Mouse (Mus musculus) MEL (cell line): ENCODE measurements around the gene Tmbim4. TPM values are rescaled to one million over a fixed set of nuclear protein-coding genes. Genes with fewer than 3 reads are reported as not detected.
A peak's percentile ranks its signal among the peaks of the same experiment; 100 is the strongest.

ENCODE experiments used
- DNase-seq: peaks from one replicate; pipeline ENCODE4 v3.0.0; 2011; ENCODE audit warnings: low read depth, low spot score
- H3K27ac ChIP-seq: 2 replicates; pipeline ENCODE4 v1.5.1; 2012; ENCODE audit warnings: low read depth, mild to moderate bottlenecking, control low read depth, low read length, moderate library complexity; ENCODE audit not compliant: control insufficient read depth
- H3K27me3 ChIP-seq, 2 experiments: fragments of 150-350 bp in 1 of 2; sonication (generic) in 1 of 2; 2 replicates each; pipeline ENCODE4 v1.6.1; 2012; ENCODE audit warnings: low read length in 2 of 2, mild to moderate bottlenecking in 2 of 2, improper control_type of control experiment in 1 of 2, moderate library complexity in 1 of 2; ENCODE audit not compliant: insufficient read depth in 2 of 2, control insufficient read depth in 1 of 2
- H3K36me3 ChIP-seq, 2 experiments: 2 replicates each; pipeline ENCODE4 v1.6.1; 2012 to 2014; ENCODE audit warnings: low read length in 2 of 2, improper control_type of control experiment in 1 of 2, inconsistent platforms in 1 of 2, mild to moderate bottlenecking in 1 of 2; ENCODE audit not compliant: insufficient read depth in 2 of 2, control insufficient read depth in 1 of 2
- H3K4me1 ChIP-seq, 2 experiments: fragments of 150-350 bp in 1 of 2; sonication (generic) in 1 of 2; 2 replicates each; pipeline ENCODE4 v1.6.1; 2012; ENCODE audit warnings: low read length in 2 of 2, improper control_type of control experiment in 1 of 2, mild to moderate bottlenecking in 1 of 2; ENCODE audit not compliant: insufficient read depth in 2 of 2, control insufficient read depth in 1 of 2
- H3K4me3 ChIP-seq, 2 experiments: fragments of 150-350 bp in 1 of 2; sonication (generic) in 1 of 2; 2 replicates each; pipeline ENCODE4 v1.5.1; 2012; ENCODE audit warnings: low read depth in 2 of 2, low read length in 2 of 2, mild to moderate bottlenecking in 2 of 2, moderate library complexity in 2 of 2, control low read depth in 1 of 2, improper control_type of control experiment in 1 of 2; ENCODE audit not compliant: control insufficient read depth in 1 of 2, insufficient read depth in 1 of 2
- H3K79me2 ChIP-seq: 2 replicates; pipeline ENCODE4 v1.6.1; 2012; ENCODE audit warnings: mild to moderate bottlenecking, low read length, moderate library complexity; ENCODE audit not compliant: control insufficient read depth, poor library complexity, insufficient read depth
- H3K9ac ChIP-seq: 2 replicates; pipeline ENCODE4 v1.6.1; 2012; ENCODE audit warnings: low read depth, mild to moderate bottlenecking, control low read depth, low read length, moderate library complexity; ENCODE audit not compliant: control insufficient read depth, poor library complexity, severe bottlenecking
- H3K9me3 ChIP-seq: fragments of 150-350 bp; sonication (generic); replicated peaks from 2 replicates; pipeline ENCODE4 v1.6.1; 2012; ENCODE audit warnings: mild to moderate bottlenecking, low read length, improper control_type of control experiment, moderate library complexity; ENCODE audit not compliant: insufficient read depth
- CTCF ChIP-seq, 3 experiments: IDR thresholded peaks in 2 of 3; conservative IDR thresholded peaks in 1 of 3; 2 replicates each; pipeline ENCODE4 v1.5.1; 2011 to 2012; ENCODE audit warnings: low read length in 3 of 3, low read depth in 2 of 3, mild to moderate bottlenecking in 2 of 3, improper control_type of control experiment in 1 of 3, inconsistent platforms in 1 of 3, mixed read lengths in 1 of 3, moderate library complexity in 1 of 3; ENCODE audit not compliant: control insufficient read depth in 1 of 3, insufficient read depth in 1 of 3, poor library complexity in 1 of 3, severe bottlenecking in 1 of 3
- EP300 ChIP-seq, 2 experiments: IDR thresholded peaks; 2 replicates each; pipeline ENCODE4 v1.6.1; 2011; ENCODE audit warnings: improper control_type of control experiment in 2 of 2, low read length in 2 of 2, low read depth in 1 of 2, mild to moderate bottlenecking in 1 of 2
- GATA1 ChIP-seq: IDR thresholded peaks from 2 replicates; pipeline ENCODE4 v1.6.1; 2011; ENCODE audit warnings: low read depth, low read length, improper control_type of control experiment
- JUND ChIP-seq: IDR thresholded peaks from 2 replicates; pipeline ENCODE4 v1.6.1; 2011; ENCODE audit warnings: low read depth, mild to moderate bottlenecking, improper control_type of control experiment, low read length
- KAT2A ChIP-seq: conservative IDR thresholded peaks from 2 replicates; pipeline ENCODE4 v1.6.1; 2012; ENCODE audit warnings: low read depth, low read length, improper control_type of control experiment, inconsistent platforms
- MXI1 ChIP-seq: IDR thresholded peaks from 2 replicates; pipeline ENCODE4 v1.6.1; 2011; ENCODE audit warnings: mild to moderate bottlenecking, low read depth, low read length, improper control_type of control experiment
- NELFE ChIP-seq: IDR thresholded peaks from 2 replicates; pipeline ENCODE4 v1.6.1; 2011; ENCODE audit warnings: low read depth, low read length, improper control_type of control experiment
- RAD21 ChIP-seq: IDR thresholded peaks from 2 replicates; pipeline ENCODE4 v1.6.1; 2011; ENCODE audit warnings: mild to moderate bottlenecking, low read depth, low read length, improper control_type of control experiment
- SMC3 ChIP-seq: IDR thresholded peaks from 2 replicates; pipeline ENCODE4 v1.6.1; 2011; ENCODE audit warnings: low read depth, low read length, improper control_type of control experiment
- TCF12 ChIP-seq: IDR thresholded peaks from 2 replicates; pipeline ENCODE4 v1.6.1; 2014; ENCODE audit warnings: low read depth, mild to moderate bottlenecking, inconsistent platforms, low read length, improper control_type of control experiment, moderate library complexity
- UBTF ChIP-seq: IDR thresholded peaks from 2 replicates; pipeline ENCODE4 v1.6.1; 2012; ENCODE audit warnings: low read depth, mild to moderate bottlenecking, inconsistent platforms, low read length, improper control_type of control experiment, moderate library complexity, borderline replicate concordance; ENCODE audit not compliant: insufficient read depth
- USF1 ChIP-seq: IDR thresholded peaks from 2 replicates; pipeline ENCODE4 v1.6.1; 2014; ENCODE audit warnings: low read depth, mild to moderate bottlenecking, inconsistent platforms, low read length, improper control_type of control experiment, moderate library complexity
- ZC3H11A ChIP-seq: IDR thresholded peaks from 2 replicates; pipeline ENCODE4 v1.6.1; 2012; ENCODE audit warnings: low read depth, mild to moderate bottlenecking, inconsistent platforms, low read length, improper control_type of control experiment
- ZNF384 ChIP-seq: IDR thresholded peaks from 2 replicates; pipeline ENCODE4 v1.6.1; 2012; ENCODE audit warnings: low read depth, mild to moderate bottlenecking, inconsistent platforms, low read length, improper control_type of control experiment
- polyA plus RNA-seq, 2 experiments: library from polyadenylated mRNA; stranded (reverse) in 1 of 2; unstranded in 1 of 2; fragments of >175 nt in 1 of 2; fragments of >200 nt in 1 of 2; gene quantifications; 2 replicates each; pipeline versions ENCODE4 v1.2.1 to v1.2.4; 2012; ENCODE audit warnings: low replicate concordance in 2 of 2, low read depth in 1 of 2; ENCODE audit not compliant: insufficient read length in 2 of 2, insufficient read depth in 1 of 2, missing spikeins in 1 of 2
- total RNA-seq: library from RNA; depleted of rRNA; stranded (reverse); fragments of 300-350 nt; gene quantifications from 2 replicates; pipeline ENCODE4 v1.2.3, GENCODE M21; 2012

The Tmbim4 gene
- total and polyA plus RNA-seq, 3 experiments: 52.5 to 80.3 TPM; not detected in 1

- peaks cover 0 to 16% of the 10 kb centered on the region in 2 experiments; a peak in 2 of 4 replicates for H3K36me3 ChIP-seq
- no peak for TF ChIP-seq ZNF384
- TF ChIP-seq EP300 (IDR thresholded peaks at IDR 0.05; ENCODE audit: low read depth in 1 of 2, low read length in 2 of 2): peak in 1 of 2 experiments; percentile 50; a peak in 2 of 4 replicates
- H3K4me1 ChIP-seq: peaks cover 0 to 19% of the 10 kb centered on the region in 2 experiments; a peak in 3 of 4 replicates
- H3K9me3 ChIP-seq: no peaks in the 10 kb centered on the region
- no peaks in the 10 kb centered on the region for H3K27me3 ChIP-seq
- H3K9ac ChIP-seq: no peak overlapping the region
- no peaks in the 10 kb centered on the region for H3K79me2 ChIP-seq
- DNase-seq: peak; percentile 30
- H3K27ac ChIP-seq: no peak overlapping the region
- no peak overlapping the region for H3K4me3 ChIP-seq
Measured at GRCm38 (mm10) chr10:120193255-120193654, 8.1 kb upstream of the Tmbim4 start.

GRCm38 (mm10) chr10:120197061-120197835 lies 4.1 kb upstream of the Tmbim4 start:
- H3K9ac ChIP-seq: no peak overlapping the region
- H3K9me3 ChIP-seq: no peaks in the 10 kb centered on the region
- H3K4me3 ChIP-seq: no peak overlapping the region
- no peak for TF ChIP-seq EP300 (IDR thresholded peaks at IDR 0.05; ENCODE audit: low read depth in 1 of 2, low read length in 2 of 2)
- TF ChIP-seq NELFE: no peak
- no peak for TF ChIP-seq SMC3
- no peak for TF ChIP-seq MXI1
- no peak for TF ChIP-seq KAT2A
- no peak for TF ChIP-seq UBTF
- TF ChIP-seq JUND: no peak
- no peak for TF ChIP-seq ZNF384
- peak; percentile 18 for DNase-seq
- H3K36me3 ChIP-seq: peaks cover 0 to 5% of the 10 kb centered on the region in 2 experiments; a peak in 2 of 4 replicates
- H3K79me2 ChIP-seq: no peaks in the 10 kb centered on the region
- H3K27me3 ChIP-seq: no peaks in the 10 kb centered on the region
- H3K4me1 ChIP-seq: peaks cover 0 to 10% of the 10 kb centered on the region in 2 experiments; a peak in 3 of 4 replicates
- H3K27ac ChIP-seq: no peak overlapping the region

- Histone ChIP-seq H3K9me3 (no peaks in the 10 kb centered on the region), H3K36me3 (no peaks in the 10 kb centered on the region), H3K4me3 (no peak within 1 kb of the TSS), H3K27ac (no peak within 1 kb of the TSS)
- TF ChIP-seq RAD21: peak; percentile 52
- peak; percentile 12; the same call in 1 of the 2 replicates for TF ChIP-seq GATA1
- TF ChIP-seq TCF12: no peak
- no peak for TF ChIP-seq USF1
- TF ChIP-seq ZC3H11A: peak; percentile 48
- TF ChIP-seq SMC3: peak; percentile 75
- peak; percentile 85 to 95 (median 94) for TF ChIP-seq CTCF (IDR thresholded peaks at IDR 0.05 in 2 of 3, conservative IDR thresholded peaks at IDR 0.05 in 1 of 3; ENCODE audit: control insufficient read depth in 1 of 3, insufficient read depth in 1 of 3, low read depth in 2 of 3, low read length in 3 of 3, poor library complexity in 1 of 3, severe bottlenecking in 1 of 3)
- TF ChIP-seq, all 39 proteins: peak for 5
- no peak within 1 kb of the TSS for H3K9ac ChIP-seq
- H3K4me1 ChIP-seq: 0 out of 4 replicates have a peak, but pooled peaks cover 0 to 2% of the 10 kb centered on the region in 2 experiments
- H3K27me3 ChIP-seq: peaks cover 0 to 2% of the 10 kb centered on the region in 2 experiments; a peak in 2 of 4 replicates
- no peaks in the 10 kb centered on the region for H3K79me2 ChIP-seq
- DNase-seq: peak; percentile 68
Measured at GRCm38 (mm10) chr10:120201961-120202402, 592 bp downstream of the Tmbim4 start, which contains the start of gene Irak3. Irak3 (minus strand) TSS chr10:120202130.
